Mouse (Mus musculus) erythroblast, embryonic 14.5 days (primary cell): ENCODE data around the gene Ddx10.

Source experiments
- GATA1 ChIP-seq: IDR thresholded peaks from 2 replicates; pipeline ENCODE4 v1.6.1; 2012; ENCODE audit warnings: low read length, inconsistent platforms, mixed read lengths
- TAL1 ChIP-seq: IDR thresholded peaks from 3 replicates; pipeline ENCODE4 v1.6.1; 2012; ENCODE audit warnings: low read length, inconsistent platforms, mixed read lengths

DNA sequence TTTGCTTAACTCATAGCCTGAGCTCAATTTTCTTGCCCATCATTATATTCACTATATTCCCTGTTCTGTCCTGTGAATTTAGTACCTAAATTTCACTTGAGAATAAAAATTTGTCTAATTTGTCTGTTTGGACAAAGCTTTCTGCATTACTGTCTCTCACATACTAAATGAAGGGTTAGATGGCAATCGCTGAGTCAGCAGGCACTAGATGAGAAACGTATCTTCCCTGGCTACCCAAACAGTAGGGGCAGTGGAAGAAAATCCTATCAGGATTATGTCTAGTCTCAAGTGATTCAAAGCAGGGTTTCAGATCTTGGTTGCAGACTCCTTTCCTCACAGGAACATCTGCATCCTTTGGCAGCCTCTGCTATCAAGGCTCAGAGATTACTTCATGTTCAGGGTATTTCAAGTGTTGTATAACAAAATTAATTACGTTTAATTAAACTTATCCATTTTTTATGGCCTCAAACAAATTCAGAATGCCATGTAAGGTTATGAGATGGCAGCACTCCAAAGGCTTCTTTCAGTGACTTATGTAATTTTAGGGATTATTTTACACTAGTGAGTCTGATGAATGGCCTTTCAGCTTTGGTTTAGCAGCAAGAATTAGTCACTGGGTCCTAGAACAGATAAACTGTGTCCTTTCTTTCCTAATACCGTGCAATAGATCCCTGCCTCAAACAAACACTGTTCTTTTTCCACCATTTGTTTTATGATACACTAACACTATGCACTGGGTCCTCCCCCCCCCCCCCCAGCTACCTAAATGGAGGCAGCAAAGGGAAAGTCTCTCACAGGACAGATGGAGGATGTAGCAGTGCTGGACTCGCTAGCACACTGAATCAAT, 152.3 kb downstream of the Ddx10 start:
- TF ChIP-seq GATA1 (no peak), TAL1 (no peak)
